Mouse (Mus musculus): ENCODE measurements around the gene Ust.

Ust gene

GRCm38 (mm10) chr10:8427671-8428364 is 90.8 kb downstream of the Ust start:
- DNase-seq = peak; percentile 55 to 58

DNA sequence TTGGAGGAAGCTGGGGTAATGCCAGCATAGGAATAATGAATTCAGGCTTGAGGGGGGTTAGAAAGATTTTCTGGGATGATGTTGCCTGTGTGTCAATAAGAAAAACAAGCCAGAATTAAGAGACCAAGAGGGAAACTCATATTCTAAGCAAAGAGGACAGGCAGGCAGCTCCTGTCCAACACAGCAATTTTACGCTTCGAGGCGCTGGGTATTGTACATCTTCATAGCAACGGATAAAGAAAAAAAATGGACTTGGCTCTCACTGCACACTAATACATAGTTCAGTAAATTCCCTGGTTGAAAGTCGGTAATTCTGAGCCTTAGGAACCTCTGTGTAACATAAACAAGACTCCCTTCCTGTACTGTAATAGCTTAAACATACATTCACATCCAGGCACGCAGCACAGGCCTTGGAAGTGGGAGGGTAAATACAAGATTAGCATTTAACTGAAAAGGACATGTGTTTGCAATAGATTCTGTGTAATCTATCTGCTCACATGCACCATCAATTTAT is 99.1 kb downstream of the Ust start:
- DNase-seq = no peak

GRCm38 (mm10) chr10:8415474-8415873 is 103.2 kb downstream of the Ust start:
- no peak for DNase-seq

DNA sequence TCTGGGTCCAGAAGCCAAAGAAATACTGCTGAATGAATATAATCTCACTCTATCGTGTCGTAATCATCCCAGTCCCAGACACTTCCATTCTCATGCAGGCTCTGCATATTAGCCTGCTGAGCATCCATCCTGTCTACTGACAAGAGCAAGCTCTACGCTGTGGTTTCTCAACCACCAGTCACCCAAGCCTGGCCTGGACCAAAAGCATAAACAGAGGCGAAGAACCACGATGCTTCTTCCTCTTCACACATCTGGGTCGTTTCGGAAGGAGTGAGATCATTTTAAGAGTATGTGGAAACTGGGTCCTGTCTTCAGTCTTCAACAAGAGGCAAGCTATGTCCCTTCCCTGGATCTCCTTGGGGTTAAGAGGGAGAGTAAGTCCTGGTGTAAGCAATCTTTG is 103.6 kb downstream of the Ust start:
- DNase-seq = no peak

- peak in 1 of 2 experiments; percentile 1 for DNase-seq
Measured at GRCm38 (mm10) chr10:8405141-8405540, 113.5 kb downstream of the Ust start.

GRCm38 (mm10) chr10:8392226-8392625 is 126.4 kb downstream of the Ust start:
- no peak for DNase-seq

- peak; percentile 53 to 61 for DNase-seq
Measured at GRCm38 (mm10) chr10:8391264-8391748, 127.3 kb downstream of the Ust start.

GRCm38 (mm10) chr10:8388239-8388638 is 130.4 kb downstream of the Ust start:
- no peak for DNase-seq

GRCm38 (mm10) chr10:8369894-8370500 is 148.6 kb downstream of the Ust start:
- no peak for DNase-seq

- no peak for DNase-seq
Measured at GRCm38 (mm10) chr10:8365816-8366215, 152.8 kb downstream of the Ust start.

GRCm38 (mm10) chr10:8364182-8364581 is 154.4 kb downstream of the Ust start:
- DNase-seq = no peak

DNA sequence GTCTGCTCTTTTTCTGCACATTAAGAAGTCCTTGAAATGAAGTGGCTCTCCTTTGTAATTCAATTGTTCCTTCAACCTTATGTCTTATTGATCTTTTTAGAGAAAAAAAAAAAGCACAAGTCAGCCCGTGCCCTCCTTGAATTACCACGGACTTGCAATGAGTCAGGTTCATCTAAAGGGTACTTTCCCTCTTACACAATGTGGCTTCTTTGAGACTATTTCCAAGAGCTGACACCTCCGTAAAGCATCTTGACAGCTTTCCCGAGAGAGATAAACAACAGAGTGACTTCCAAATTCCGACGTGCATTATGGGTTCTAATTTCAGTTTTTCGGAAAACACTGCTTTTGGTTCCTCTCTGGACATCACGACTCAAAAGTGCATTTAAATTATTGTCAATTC is 155.3 kb downstream of the Ust start:
- DNase-seq = no peak

DNA sequence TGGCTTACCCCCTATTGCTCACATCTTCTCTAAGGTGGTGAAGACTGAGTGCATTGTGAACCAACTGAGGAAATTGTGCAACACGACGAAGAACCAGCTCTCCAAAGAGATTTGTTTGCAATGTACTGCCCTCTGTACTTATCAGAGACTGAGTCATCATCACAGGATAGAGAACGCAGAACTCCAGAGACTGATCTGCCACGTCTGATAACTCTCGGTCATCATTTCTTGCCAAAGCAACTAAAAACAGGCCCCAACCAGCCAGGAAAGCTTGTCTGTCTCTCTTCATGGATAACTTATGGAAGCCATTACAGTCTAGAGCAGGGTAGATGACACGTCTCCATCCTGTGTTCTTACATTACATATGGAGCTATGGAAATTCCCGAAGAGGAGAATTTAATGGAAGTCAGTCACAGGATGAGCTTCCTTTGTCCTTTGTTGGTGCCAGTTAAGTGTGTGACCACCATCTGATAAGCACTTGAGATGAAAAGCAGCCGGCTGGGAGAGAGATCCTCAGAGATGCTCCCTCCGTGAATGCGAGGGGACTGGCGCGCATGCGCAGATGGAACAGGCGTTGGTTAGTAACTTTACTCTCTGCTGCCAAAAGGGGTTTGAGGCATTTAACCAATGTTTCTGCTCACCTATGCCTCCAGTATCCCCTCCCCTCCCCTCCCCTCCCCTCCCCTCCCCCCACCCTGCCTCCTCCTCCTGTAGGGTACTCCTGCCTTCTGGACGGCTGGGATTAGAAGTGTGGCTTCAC is 160.2 kb downstream of the Ust start:
- no peak for DNase-seq

GRCm38 (mm10) chr10:8353534-8353933 is 165.1 kb downstream of the Ust start:
- DNase-seq = no peak

GRCm38 (mm10) chr10:8350626-8351025 is 168.0 kb downstream of the Ust start:
- DNase-seq = peak; percentile 35 to 42

DNA sequence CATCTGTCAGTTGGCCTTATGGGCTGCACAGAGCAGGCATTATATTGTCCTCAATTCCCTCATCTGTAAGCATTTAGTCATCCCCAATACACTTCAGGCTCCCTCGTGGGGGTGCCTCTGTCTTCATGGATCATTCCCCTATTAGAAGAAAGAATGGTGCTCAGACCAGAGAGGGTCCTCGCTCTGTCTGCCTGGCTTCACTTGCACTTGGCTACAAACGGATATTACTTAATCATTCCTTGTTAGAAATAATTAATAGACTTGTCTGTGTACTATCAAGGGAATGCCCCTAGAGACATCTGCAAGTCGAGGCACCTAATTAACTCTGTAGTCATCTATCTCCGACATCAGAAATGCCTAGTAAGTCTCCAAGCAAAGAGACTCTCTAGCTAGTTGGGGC is 171.1 kb downstream of the Ust start:
- DNase-seq = no peak

DNA sequence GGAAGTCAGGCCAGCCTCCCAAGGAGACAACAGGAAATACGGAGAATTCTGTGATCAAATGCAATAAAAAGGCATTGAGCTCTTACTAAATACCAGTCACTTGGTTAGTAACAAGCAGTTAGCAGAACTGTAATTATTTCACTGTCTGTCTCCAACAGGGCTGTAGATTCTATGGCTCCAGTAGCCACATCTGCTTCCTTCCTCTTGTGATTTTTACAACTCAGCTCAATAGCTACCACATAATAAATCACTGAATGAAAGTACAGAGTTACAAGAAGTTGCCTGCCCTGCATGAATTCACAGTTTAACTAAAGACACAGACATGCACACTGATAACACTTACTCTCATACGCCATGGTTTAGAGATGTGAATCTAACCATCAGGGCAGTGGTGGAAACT is 176.1 kb downstream of the Ust start:
- DNase-seq = no peak

DNA sequence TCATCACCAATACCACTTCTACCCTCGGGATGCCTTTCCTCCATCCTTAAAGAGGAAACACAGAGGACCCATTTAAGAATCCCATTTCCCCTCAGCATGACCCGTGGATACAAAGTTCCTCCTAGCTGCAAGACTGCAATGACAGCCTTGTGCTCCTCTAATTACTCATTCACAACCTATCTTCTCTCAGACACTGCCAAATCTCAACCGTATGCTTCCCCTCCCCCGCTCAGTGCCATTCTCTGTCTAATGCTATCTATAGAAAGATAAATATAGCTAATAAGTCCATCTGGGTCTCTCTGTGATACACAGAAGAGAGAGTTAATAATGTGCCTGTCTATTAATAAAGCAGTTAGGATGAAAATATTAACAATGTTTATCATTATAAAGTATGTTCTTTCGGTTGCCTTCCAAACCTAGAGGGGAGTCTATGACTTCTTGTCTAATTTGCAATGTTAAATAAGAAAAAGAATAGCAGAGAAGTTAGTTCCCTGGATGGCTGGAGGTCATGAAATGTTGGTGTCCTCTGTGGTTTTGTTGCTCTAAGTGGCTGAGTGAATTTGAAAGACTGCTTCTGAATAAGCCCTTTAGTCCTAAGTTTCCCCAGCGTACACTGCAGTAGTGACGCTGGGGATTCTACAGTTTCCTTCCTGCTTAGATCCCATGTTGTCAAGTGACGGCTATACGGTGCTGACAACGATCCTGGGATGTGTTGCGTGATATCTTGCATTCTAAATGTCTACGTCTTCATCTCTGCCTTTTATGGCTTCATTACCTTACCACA is 178.8 kb downstream of the Ust start:
- DNase-seq = peak; percentile 41 to 55

DNA sequence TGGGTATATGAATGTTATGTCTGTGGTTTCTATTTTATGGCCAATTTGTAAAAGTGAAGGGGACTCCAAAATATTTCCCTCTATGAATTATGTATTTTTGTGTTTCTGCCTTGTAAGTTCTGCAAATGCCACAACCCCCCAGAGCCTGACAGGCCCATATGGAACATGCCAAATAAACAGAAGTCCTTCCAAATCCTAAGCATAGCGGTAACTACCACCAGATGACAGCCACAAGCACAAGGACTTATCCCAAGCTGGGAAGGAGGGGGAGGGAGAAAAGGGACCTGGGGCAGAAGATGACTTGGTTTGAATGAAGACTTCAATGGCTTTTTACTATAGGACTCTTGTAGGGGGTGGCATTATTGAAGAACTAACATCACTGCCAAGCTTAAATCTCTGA is 182.0 kb downstream of the Ust start:
- DNase-seq = peak; percentile 32 to 48

DNA sequence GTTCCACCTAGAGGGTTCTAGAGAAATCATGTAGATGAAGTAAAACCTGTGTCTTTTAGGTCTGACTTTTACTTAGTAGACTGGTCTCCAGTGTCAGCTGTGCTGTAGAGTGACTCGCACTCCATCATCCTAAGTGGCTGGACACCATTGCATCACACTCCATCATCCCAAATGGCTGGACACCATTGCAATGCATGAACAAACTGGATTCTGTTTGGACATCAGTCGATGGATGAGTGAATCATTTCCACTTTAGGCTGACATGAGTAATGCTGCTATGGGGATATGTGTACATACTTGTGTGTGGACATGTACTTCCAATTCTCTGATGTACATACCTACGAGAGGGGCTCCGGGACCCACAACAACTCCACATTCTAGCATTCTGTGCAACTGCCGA is 187.7 kb downstream of the Ust start:
- DNase-seq = no peak

GRCm38 (mm10) chr10:8330006-8330405 is 188.6 kb downstream of the Ust start:
- peak in 1 of 2 experiments; percentile 34 for DNase-seq

DNA sequence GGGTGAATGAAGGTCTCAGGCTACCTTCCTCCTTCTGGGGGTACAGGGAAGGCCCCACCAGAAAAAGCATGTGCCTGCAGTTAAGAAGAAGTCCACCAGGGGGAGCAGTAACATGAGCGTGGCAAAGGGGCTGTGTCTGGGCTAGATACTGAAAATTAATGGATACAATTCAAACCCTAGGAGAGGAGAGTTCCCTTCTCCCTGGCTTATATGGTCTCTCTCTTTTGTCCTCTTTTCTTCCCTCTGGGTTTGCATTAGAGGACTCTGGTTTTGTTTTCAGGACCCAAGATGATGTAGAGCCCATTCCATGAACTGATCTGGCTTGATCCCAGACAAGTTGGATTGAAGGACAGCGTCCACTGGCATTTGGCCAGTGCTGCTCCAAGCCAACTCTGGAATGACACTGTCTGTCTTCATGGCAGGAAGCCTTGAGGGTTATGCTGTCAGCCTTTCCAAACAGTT is 195.3 kb downstream of the Ust start:
- DNase-seq = peak; percentile 74 to 80

DNA sequence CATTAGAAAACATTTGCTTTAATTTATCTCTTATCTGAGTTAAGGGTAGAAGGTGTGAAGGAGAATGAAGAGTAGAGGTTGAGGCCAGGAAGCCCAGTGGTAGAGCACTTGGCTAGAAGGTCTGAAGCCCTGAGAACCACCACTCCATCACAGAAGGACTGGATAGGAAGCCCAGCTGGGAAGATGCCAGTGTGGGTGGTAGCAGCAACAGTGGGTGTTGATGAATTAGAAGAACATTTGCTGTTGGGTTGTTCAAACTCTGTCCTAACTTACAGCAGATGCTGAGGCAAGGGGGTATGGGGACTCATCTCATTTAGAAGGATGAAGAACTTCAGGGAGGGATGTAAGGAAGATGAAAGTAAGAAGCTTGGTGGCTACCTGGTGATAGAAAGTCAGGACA is 197.9 kb downstream of the Ust start:
- DNase-seq = no peak
